In the genomic region with DNA sequence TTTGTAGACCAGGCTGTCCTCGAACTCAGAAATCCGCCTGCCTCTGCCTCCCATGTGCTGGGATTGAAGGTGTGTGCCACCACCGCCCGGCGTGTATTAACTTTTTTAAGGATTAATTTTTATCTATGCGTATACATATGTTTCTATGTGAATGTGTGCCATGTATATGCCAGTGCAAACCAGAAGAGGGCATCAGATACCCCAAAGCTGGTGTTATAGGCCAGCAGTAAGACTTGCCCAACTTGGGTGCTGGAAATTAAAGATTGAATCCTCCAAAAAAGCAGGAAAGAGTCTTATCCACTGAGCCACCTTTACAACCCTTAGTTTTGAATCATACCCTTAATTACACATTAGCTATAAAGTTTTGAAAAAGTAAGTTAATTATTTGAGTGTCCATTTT, we compare ENCODE assay signal across 14 mouse cellular contexts.
DNase-seq lines count a peak whose midpoint lies in the region; ATAC-seq and TF ChIP-seq lines count a peak whose summit lies in the region.
"Had no signal": no experiment of that assay in that cellular context is flagged by ENCODE, and none has a peak within 500 bp of the region (broad histone marks: within the 10 kb centered on the region; RNA-seq: fewer than 3 reads in every experiment).

No protein-coding gene starts in this region.

- peak; percentile 23 for DNase-seq in thymus, postnatal 14 days
- no peak for DNase-seq in thymus, postnatal 0 days (ENCODE audit: low spot score)
- no peak for DNase-seq in Patski (ENCODE audit: low read depth, low spot score)
- no peak for DNase-seq in adrenal gland, postnatal 10 days
- no peak for DNase-seq in urinary bladder, postnatal 14 days (ENCODE audit: low spot score)
- DNase-seq: heart, postnatal 4 days; kidney, postnatal 25 days; right cerebral cortex, postnatal 25 days; thymus, adult 2 months had no signal

- no peaks in the 10 kb centered on the region for H3K9me3 ChIP-seq in intestine, postnatal 0 days (ENCODE audit: control insufficient read depth)
- no peaks in the 10 kb centered on the region for H3K9me3 ChIP-seq in intestine, embryonic 16.5 days (ENCODE audit: control insufficient read depth, low read length)
- H3K9me3 ChIP-seq: forebrain, embryonic 12.5 days; limb, embryonic 12.5 days had no signal

- no peak overlapping the region for H3K27ac ChIP-seq in intestine, postnatal 0 days (ENCODE audit: low read depth, low read length)
- H3K27ac ChIP-seq in intestine, embryonic 16.5 days (ENCODE audit: low read length), result no peak overlapping the region
- H3K27ac ChIP-seq: forebrain, embryonic 12.5 days; limb, embryonic 12.5 days had no signal

- H3K27me3 ChIP-seq in intestine, postnatal 0 days (replicated peaks; ENCODE audit: control insufficient read depth, insufficient read depth, low read length), result no peaks in the 10 kb centered on the region
- no peaks in the 10 kb centered on the region for H3K27me3 ChIP-seq in intestine, embryonic 16.5 days (replicated peaks; ENCODE audit: control insufficient read depth, insufficient read depth, low read length)
- H3K27me3 ChIP-seq in Patski, result no peaks in the 10 kb centered on the region
- H3K27me3 ChIP-seq: forebrain, embryonic 12.5 days; heart, embryonic 12.5 days; limb, embryonic 12.5 days had no signal

- TF ChIP-seq CTCF in intestine, postnatal 0 days (IDR thresholded peaks at IDR 0.05; ENCODE audit: low read depth), result peak; percentile 42
- TF ChIP-seq CTCF in Patski (IDR thresholded peaks at IDR 0.05), result peak; percentile 50

- 97% methylated on average over 6 of the region's 6 CpGs for WGBS in intestine, postnatal 0 days
- WGBS in intestine, embryonic 16.5 days, result 97% methylated on average over 6 of the region's 6 CpGs

- no peak overlapping the region for H3K4me2 ChIP-seq in intestine, postnatal 0 days (replicated peaks; ENCODE audit: low read depth)
- no peak overlapping the region for H3K4me2 ChIP-seq in intestine, embryonic 16.5 days (ENCODE audit: low read depth, low read length)
- H3K4me2 ChIP-seq: forebrain, embryonic 12.5 days; heart, embryonic 12.5 days; limb, embryonic 12.5 days had no signal

- CTCF ChIA-PET in Patski (lab: Charles Lee), result interaction anchor here (0.9 to 1.1 kb wide), 2 partner anchors 11 to 16 kb away, joined by 3 to 4 read pairs; no protein-coding TSS in a partner anchor

- peaks cover 7% of the 10 kb centered on the region; the same call in 1 of the 2 replicates for H3K36me3 ChIP-seq in intestine, postnatal 0 days (ENCODE audit: control insufficient read depth, insufficient read depth)
- peaks cover 3% of the 10 kb centered on the region; the same call in 1 of the 2 replicates for H3K36me3 ChIP-seq in intestine, embryonic 16.5 days (ENCODE audit: control insufficient read depth, insufficient read depth, low read length)

- no peak overlapping the region for H3K4me3 ChIP-seq in intestine, postnatal 0 days (ENCODE audit: low read depth, low read length)
- H3K4me3 ChIP-seq in intestine, embryonic 16.5 days (ENCODE audit: low read length), result no peak overlapping the region
- H3K4me3 ChIP-seq: forebrain, embryonic 12.5 days; heart, embryonic 12.5 days; limb, embryonic 12.5 days had no signal

- no peak overlapping the region for H3K9ac ChIP-seq in intestine, postnatal 0 days (ENCODE audit: low read depth, low read length)
- H3K9ac ChIP-seq in intestine, embryonic 16.5 days (ENCODE audit: low read depth, low read length), result no peak overlapping the region
- H3K9ac ChIP-seq: forebrain, embryonic 12.5 days; heart, embryonic 12.5 days; limb, embryonic 12.5 days had no signal

- no peaks in the 10 kb centered on the region for H3K4me1 ChIP-seq in intestine, postnatal 0 days (replicated peaks; ENCODE audit: control insufficient read depth, insufficient read depth, low read length)
- no peaks in the 10 kb centered on the region for H3K4me1 ChIP-seq in intestine, embryonic 16.5 days (ENCODE audit: control insufficient read depth, insufficient read depth, low read length)
- H3K4me1 ChIP-seq: forebrain, embryonic 12.5 days; heart, embryonic 12.5 days; limb, embryonic 12.5 days had no signal

- in situ Hi-C loops in Patski (cut with MboI; ENCODE audit: low pct_unique_long_range_greater_than_20kb), result no loop called here

- POLR2A ChIA-PET in Patski (lab: Charles Lee), result no interaction called here

- no peak for ATAC-seq in intestine, postnatal 0 days
- no peak for ATAC-seq in intestine, embryonic 16.5 days
- no peak for ATAC-seq in Patski
